Mouse (Mus musculus) large intestine, adult 2 months (tissue): Measurements from ENCODE around the gene Poc1b. TPM values are rescaled to one million over a fixed set of nuclear protein-coding genes. Genes with fewer than 3 reads are reported as not detected.

Experiments used
- DNase-seq: peaks from one replicate; pipeline ENCODE4 v3.0.0-alpha.2; 2012; ENCODE audit warnings: low read depth, low spot score
- WGBS: fragments of 180-500 bp; shearing (Covaris S2); methylation state at CpG from one replicate; pipeline ENCODE4 v1.1.7; 2018; 5-methylcytosine and 5-hydroxymethylcytosine counted together
- polyA plus RNA-seq: library from polyadenylated mRNA; depleted of rRNA; stranded (reverse); fragments of >200 nt; gene quantifications from 2 replicates; pipeline ENCODE4 v1.2.3, GENCODE M21; 2012; rRNA removed

Poc1b gene
- polyA plus RNA-seq: 12.3 and 14.9 TPM in 2 replicates

DNA sequence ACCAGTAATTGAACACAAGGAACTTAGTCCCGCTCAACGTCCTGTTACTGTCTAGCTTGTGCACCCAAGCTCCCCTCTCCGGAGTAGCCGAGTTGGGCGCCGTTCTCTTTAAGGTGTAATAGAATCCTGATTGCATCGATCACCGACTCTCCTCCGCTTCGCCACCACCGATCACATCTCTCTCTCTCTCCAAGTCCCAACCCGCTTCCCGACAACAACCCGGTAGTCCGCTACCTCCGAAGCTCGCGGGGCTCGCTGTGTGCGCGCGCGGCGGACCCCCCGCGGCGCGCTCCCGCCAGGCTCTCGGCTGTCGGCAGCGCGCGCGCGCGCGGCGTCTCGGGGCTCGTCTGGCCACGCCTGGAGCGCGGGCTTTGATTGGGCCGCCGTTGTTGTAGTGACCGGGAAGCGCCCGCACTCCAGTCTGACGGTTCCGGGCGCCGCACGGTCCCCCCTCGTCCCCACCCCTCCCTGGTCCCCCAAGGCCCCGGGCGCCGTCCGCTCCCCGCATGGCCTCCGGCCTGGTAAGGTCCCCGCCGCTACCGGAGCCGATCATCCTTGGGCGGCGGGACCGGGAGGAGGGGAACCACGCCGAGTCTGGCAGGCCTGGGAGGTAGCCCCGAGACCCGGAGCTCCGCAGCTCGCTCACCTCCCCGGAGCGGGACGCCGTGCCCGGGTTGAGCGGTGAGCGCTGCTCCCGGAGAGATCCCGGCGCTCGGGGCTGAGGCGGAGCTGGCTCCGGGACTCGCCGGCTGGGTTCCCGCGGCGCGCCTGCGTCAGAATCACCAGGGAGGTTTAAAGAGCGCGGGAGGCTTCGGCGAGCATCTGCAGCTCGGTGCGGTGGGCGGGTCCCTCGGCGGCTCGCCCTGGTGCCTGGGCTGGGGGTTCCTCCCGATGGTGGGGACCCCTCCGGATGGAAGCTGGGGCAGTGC lies at the start of gene Poc1b:
Gene Poc1b, plus strand, starts transcription at position 334 of the 929 bp plus-strand sequence.
- WGBS: under 1% methylated on average over 105 of the region's 106 CpGs
- no peak for DNase-seq

DNA sequence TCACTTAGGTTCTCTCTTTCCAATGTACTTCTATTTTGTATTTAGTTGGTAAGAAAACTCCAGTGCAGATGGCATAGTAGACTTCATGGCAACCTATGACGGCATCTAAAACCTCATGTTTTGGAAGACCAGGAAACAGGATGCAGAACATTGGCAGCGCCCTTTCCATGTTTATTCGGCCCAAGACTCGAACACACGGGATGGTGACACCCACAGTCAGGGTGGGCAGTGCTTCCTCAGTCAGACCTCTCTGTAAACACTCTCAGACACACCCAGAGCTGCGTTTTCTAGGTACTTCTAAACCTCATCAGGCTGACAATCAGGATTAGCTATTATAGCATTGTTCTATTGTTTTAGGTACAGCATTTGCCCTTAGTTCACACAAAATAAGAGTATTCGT lies 46.2 kb upstream of the Poc1b start:
- no peak for DNase-seq
- 78% methylated on average over 7 of the region's 7 CpGs for WGBS

GRCm38 (mm10) chr10:99061418-99061817 lies 45.4 kb upstream of the Poc1b start:
- WGBS: 88% methylated on average over 10 of the region's 10 CpGs
- DNase-seq: no peak

DNA sequence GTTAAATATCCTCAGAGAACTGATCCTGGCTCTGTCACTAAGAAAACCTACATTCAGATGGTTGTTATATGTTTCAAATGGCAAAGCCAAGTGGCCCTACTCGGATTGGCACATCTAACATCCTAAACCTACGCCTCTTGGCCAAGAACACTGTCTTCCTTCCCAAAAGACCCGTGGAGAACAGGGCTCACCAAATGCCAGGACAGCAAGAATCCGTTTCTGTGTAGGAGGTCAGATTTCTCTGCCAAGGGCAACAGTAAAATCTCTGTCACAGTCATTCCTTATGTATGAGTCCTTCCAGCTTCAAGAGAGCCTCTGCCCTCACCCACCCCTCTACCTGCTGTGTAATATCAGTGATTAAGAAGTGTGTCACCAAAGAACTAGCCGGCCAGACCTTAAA lies 44.3 kb upstream of the Poc1b start:
- DNase-seq: no peak
- 75% methylated on average over 5 of the region's 5 CpGs for WGBS

- DNase-seq: no peak
- WGBS: 89% methylated on average over 18 of the region's 18 CpGs
Measured at GRCm38 (mm10) chr10:99076113-99076895, 30.5 kb upstream of the Poc1b start.

GRCm38 (mm10) chr10:99078621-99079020 lies 28.2 kb upstream of the Poc1b start:
- no peak for DNase-seq
- WGBS: 60% methylated on average over 2 of the region's 2 CpGs

- no peak for DNase-seq
- 54% methylated on average over 10 of the region's 10 CpGs for WGBS
Measured at GRCm38 (mm10) chr10:99081569-99081990, 25.3 kb upstream of the Poc1b start.

- WGBS: 93% methylated on average over 14 of the region's 14 CpGs
- DNase-seq: no peak
Measured at GRCm38 (mm10) chr10:99083431-99084003, 23.3 kb upstream of the Poc1b start.

DNA sequence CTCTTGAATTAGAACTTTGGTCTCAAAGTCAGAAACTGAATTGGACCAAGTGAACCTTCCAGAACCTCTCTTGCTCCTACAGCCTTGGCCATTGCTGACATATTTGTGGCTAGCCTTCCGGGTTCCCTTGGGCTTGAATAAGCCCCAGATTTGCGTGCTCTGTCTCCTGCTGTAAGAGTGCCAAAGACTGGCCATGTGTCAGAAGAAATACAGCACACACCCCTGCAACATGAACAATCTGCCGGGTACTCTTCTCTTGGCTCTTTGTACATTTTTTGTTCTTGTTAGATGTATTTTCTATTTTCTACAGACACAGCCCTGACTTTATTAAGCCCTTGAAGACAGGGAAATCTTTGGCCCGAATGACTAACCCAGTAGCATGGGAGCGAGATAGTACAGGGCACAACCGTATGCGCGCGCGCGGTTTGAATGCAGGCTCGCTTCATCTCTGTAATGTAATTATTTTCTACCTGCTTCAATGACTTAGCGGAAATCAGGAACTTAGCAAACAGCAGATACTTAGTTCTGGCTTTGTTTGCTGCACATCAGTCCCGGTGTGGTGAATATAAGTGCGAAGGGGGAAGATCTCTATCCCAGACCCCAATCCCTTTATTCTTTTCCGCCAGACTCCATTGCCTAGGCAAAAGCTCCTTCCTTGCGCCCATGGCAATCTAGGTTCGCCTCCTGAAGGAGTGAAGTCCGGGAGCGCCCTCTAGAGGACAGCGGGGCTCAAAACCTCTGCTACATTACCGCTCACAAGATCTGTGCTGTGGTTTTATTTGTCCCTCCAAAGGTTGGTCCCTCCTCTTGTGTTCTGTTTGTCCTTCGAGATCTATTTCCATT lies 22.2 kb upstream of the Poc1b start:
- peak; percentile 79 for DNase-seq
- 48% methylated on average over 23 of the region's 23 CpGs for WGBS

GRCm38 (mm10) chr10:99085240-99085587 lies 21.6 kb upstream of the Poc1b start:
- no peak for DNase-seq
- 39% methylated on average over 6 of the region's 6 CpGs for WGBS

GRCm38 (mm10) chr10:99086029-99086428 lies 20.8 kb upstream of the Poc1b start:
- no peak for DNase-seq

DNA sequence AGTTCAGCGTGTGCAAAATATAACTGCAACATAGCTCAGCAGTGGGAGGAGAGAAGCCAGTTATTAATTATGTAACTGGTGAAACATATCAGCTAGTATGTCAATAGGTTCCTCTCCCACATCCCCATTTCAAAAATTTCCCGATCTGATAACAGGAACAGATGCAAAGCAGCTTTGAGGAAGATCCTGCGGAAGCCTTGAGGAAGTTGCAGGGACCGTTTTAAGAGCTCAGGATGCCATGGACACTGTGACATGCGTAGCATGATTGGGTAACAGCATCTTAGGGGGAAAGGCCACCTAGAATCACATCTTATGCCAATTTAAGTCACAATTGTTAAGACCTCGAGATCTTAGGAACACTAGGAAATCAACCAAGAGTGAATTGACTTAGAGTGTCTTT lies 16.9 kb upstream of the Poc1b start:
- no peak for DNase-seq
- WGBS: 77% methylated on average over 6 of the region's 6 CpGs

More at GRCm38 (mm10) chr10:99086029-99086428, 20.8 kb upstream of the Poc1b start:
- 59% methylated on average over 6 of the region's 6 CpGs for WGBS

GRCm38 (mm10) chr10:99093364-99093763 lies 13.5 kb upstream of the Poc1b start:
- no peak for DNase-seq
- WGBS: 63% methylated on average over 2 of the region's 2 CpGs

GRCm38 (mm10) chr10:99095114-99095513 lies 11.7 kb upstream of the Poc1b start:
- DNase-seq: no peak
- WGBS: 67% methylated on average over 2 of the region's 2 CpGs

DNA sequence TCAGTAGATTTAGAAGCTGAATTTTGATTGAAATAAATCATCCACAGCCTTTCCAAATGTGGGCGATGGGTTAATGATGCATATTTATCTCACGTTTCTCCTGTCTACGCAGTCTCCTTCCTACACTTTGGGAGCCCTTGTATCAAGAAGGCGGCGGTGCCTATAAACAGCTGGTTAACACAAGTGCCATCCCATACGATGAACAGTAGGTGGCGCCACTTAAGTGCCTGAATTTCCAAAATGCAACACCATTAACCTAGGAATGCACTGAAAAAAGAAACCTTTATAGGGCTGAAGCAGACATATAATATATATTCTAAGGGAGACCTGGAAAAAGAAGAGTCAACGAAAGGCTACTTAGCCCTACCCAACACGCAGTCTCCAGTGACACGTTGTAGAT lies 9.5 kb upstream of the Poc1b start:
- no peak for DNase-seq
- WGBS: 59% methylated on average over 10 of the region's 10 CpGs

DNA sequence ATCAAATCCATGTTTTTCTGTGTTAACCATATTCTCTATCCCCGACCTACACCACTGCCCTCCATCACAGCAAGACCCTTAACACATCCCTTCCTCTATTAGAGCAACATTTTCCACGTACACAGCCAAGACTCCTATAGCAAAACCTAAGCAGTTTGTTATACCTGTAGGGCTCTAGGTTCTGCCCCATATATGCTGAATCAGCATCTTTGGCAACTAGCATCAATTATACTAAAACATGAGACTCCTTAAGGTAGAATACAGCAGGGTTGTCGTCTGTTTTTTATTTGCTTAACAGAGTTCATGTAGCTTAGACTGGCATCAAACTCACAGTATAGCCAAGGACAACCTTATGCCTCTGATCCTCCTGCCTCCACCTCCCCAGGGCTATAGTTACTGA lies 1.3 kb upstream of the Poc1b start:
- no peak for DNase-seq
- 72% methylated on average over 3 of the region's 3 CpGs for WGBS

- 12% methylated on average over 8 of the region's 8 CpGs for WGBS
- no peak for DNase-seq
Measured at GRCm38 (mm10) chr10:99106311-99106702, 529 bp upstream of the Poc1b start.

GRCm38 (mm10) chr10:99107964-99108363 lies 1.1 kb downstream of the Poc1b start, which contains the start of gene Galnt4:
Gene Galnt4 (plus strand): TSS chr10:99108159.
- no peak for DNase-seq
- WGBS: under 1% methylated on average over 22 of the region's 22 CpGs

GRCm38 (mm10) chr10:99108431-99108982 lies 1.7 kb downstream of the Poc1b start:
- no peak for DNase-seq
- 25% methylated on average over 12 of the region's 12 CpGs for WGBS
